Mouse (Mus musculus) adrenal gland, postnatal 4 days (tissue): ENCODE data around the gene Gabrr2. TPM values are rescaled to one million over a fixed set of nuclear protein-coding genes. Genes with fewer than 3 reads are reported as not detected.

Experiments used
- total RNA-seq, 2 experiments: library from RNA; stranded (reverse); gene quantifications; 2 replicates each; pipeline ENCODE4 v1.2.3; 2021

Gabrr2 gene
- total RNA-seq, 2 experiments from 2014 or later: not detected

Other genes starting within 250 kb of the Gabrr2 start
- 1 to 10 TPM; 7.6 to 10.0 TPM for gene Ankrd6, start 112.2 kb upstream of the Gabrr2 start, total RNA-seq
- 10 to 100 TPM in 1 of 2 experiments, 1 to 10 TPM in 1; 9.0 to 10.7 TPM for gene Rragd, start 80.0 kb upstream of the Gabrr2 start, total RNA-seq
- gene Ube2j1, start 31.6 kb upstream of the Gabrr2 start, total RNA-seq: 10 to 100 TPM; 63.1 to 65.9 TPM
- gene Gabrr1, start 69.5 kb downstream of the Gabrr2 start, total RNA-seq: under 1 TPM; 0.17 TPM
- 10 to 100 TPM; 58.0 to 60.0 TPM for gene Pm20d2, start 126.7 kb downstream of the Gabrr2 start, total RNA-seq
- 1 to 10 TPM; 4.3 to 5.1 TPM for gene Srsf12, start 146.0 kb downstream of the Gabrr2 start, total RNA-seq
- gene Pnrc1, start 227.2 kb downstream of the Gabrr2 start, total RNA-seq: 100 to 1,000 TPM; 190 to 204 TPM
- gene Rngtt, start 247.3 kb downstream of the Gabrr2 start, total RNA-seq: 10 to 100 TPM; 28.9 to 29.8 TPM